ENCODE assay signal across 8 mouse cellular contexts in genomic region chr17:33628621-33629486, GRCm38 (mm10). TPM values are rescaled to one million over a fixed set of nuclear protein-coding genes. Genes with fewer than 3 reads are reported as not detected.
DNase-seq lines count a peak whose midpoint lies in the region; ATAC-seq and TF ChIP-seq lines count a peak whose summit lies in the region.

Gene Zfp414 (plus strand): TSS chr17:33629090.

- peaks cover 17% of the 10 kb centered on the region for H3K4me1 ChIP-seq in embryonic facial prominence, embryonic 14.5 days (ENCODE audit: control insufficient read depth, insufficient read depth, low read length)
- H3K4me1 ChIP-seq in limb, embryonic 14.5 days (ENCODE audit: control insufficient read depth, insufficient read depth, low read length) = peaks cover 12% of the 10 kb centered on the region
- peaks cover 10% of the 10 kb centered on the region for H3K4me1 ChIP-seq in midbrain, postnatal 0 days (ENCODE audit: insufficient read depth, low read length)

- TF ChIP-seq CTCF in midbrain, postnatal 0 days (IDR thresholded peaks at IDR 0.05) = no peak

- 3% methylated on average over 24 of the region's 35 CpGs for whole genome bisulfite sequencing in embryonic facial prominence, embryonic 14.5 days
- WGBS in limb, embryonic 14.5 days = 3% methylated on average over 29 of the region's 35 CpGs
- 2% methylated on average over 35 of the region's 35 CpGs for WGBS in midbrain, postnatal 0 days

- H3K4me3 ChIP-seq in embryonic facial prominence, embryonic 14.5 days (ENCODE audit: low read depth, low read length) = peak within 1 kb of the TSS; percentile 57
- peak within 1 kb of the TSS; percentile 73 for H3K4me3 ChIP-seq in limb, embryonic 14.5 days (replicated peaks; ENCODE audit: low read length)
- peak within 1 kb of the TSS; percentile 58 for H3K4me3 ChIP-seq in midbrain, postnatal 0 days (ENCODE audit: low read depth, low read length)

- ATAC-seq in embryonic facial prominence, embryonic 14.5 days (ENCODE audit: low read depth) = peak; percentile 97
- peak; percentile 96 for ATAC-seq in limb, embryonic 14.5 days (ENCODE audit: low FRiP score, low read depth)
- ATAC-seq in midbrain, postnatal 0 days (ENCODE audit: low FRiP score) = peak; percentile 95

- H3K4me2 ChIP-seq in embryonic facial prominence, embryonic 14.5 days (ENCODE audit: low read depth, low read length) = peak within 1 kb of the TSS; percentile 65
- peak within 1 kb of the TSS; percentile 65 for H3K4me2 ChIP-seq in limb, embryonic 14.5 days (replicated peaks; ENCODE audit: low read depth, low read length, severe bottlenecking)
- peak within 1 kb of the TSS; percentile 49 for H3K4me2 ChIP-seq in midbrain, postnatal 0 days (ENCODE audit: low read depth, low read length, poor library complexity, severe bottlenecking)

- H3K36me3 ChIP-seq in embryonic facial prominence, embryonic 14.5 days (ENCODE audit: control insufficient read depth, insufficient read depth, low read length) = peaks cover 27% of the 10 kb centered on the region
- H3K36me3 ChIP-seq in limb, embryonic 14.5 days (ENCODE audit: control insufficient read depth, insufficient read depth, low read length) = peaks cover 20% of the 10 kb centered on the region
- peaks cover 5% of the 10 kb centered on the region; the same call in 1 of the 2 replicates for H3K36me3 ChIP-seq in midbrain, postnatal 0 days (ENCODE audit: insufficient read depth, low read length)

- DNase-seq in 3T3-L1 (ENCODE audit: low read depth, low spot score) = peak; percentile 97
- DNase-seq in adrenal gland, postnatal 4 days (ENCODE audit: low spot score in 2 of 2) = peak; percentile 69 to 84
- DNase-seq in embryonic facial prominence, embryonic 14.5 days (ENCODE audit: low spot score) = peak; percentile 97
- DNase-seq in heart, adult 8-10 months (ENCODE audit: low spot score) = peak; percentile 96
- DNase-seq in kidney, adult 9 months = peak; percentile 95
- peak; percentile 93 for DNase-seq in limb, embryonic 14.5 days (ENCODE audit: low spot score)
- peak; percentile 95 for DNase-seq in midbrain, postnatal 0 days (ENCODE audit: low spot score)
- peak; percentile 84 to 90 for DNase-seq in spleen, postnatal 14 days (ENCODE audit: low spot score in 2 of 2)

- peak; percentile 64; the same call in 1 of the 2 replicates for TF ChIP-seq POLR2A in limb, embryonic 14.5 days (IDR thresholded peaks at IDR 0.05; ENCODE audit: borderline replicate concordance, extremely low read depth, insufficient read depth, insufficient read length)

- no peaks in the 10 kb centered on the region for H3K27me3 ChIP-seq in embryonic facial prominence, embryonic 14.5 days (replicated peaks; ENCODE audit: control insufficient read depth, insufficient read depth, low read length)
- H3K27me3 ChIP-seq in limb, embryonic 14.5 days (ENCODE audit: control insufficient read depth, insufficient read depth, low read length) = no peaks in the 10 kb centered on the region
- no peaks in the 10 kb centered on the region for H3K27me3 ChIP-seq in midbrain, postnatal 0 days (ENCODE audit: insufficient read depth, low read length)

- no peaks in the 10 kb centered on the region for H3K9me3 ChIP-seq in embryonic facial prominence, embryonic 14.5 days (ENCODE audit: control insufficient read depth, low read length)
- no peaks in the 10 kb centered on the region for H3K9me3 ChIP-seq in limb, embryonic 14.5 days (ENCODE audit: control insufficient read depth, low read length)
- H3K9me3 ChIP-seq in midbrain, postnatal 0 days (ENCODE audit: low read length) = no peaks in the 10 kb centered on the region

- H3K9ac ChIP-seq in embryonic facial prominence, embryonic 14.5 days (ENCODE audit: low read depth, low read length) = peak within 1 kb of the TSS; percentile 77
- peak within 1 kb of the TSS; percentile 89 for H3K9ac ChIP-seq in limb, embryonic 14.5 days (ENCODE audit: low read depth, low read length, severe bottlenecking)
- peak within 1 kb of the TSS; percentile 77 for H3K9ac ChIP-seq in midbrain, postnatal 0 days (replicated peaks; ENCODE audit: low read length, poor library complexity, severe bottlenecking)

- H3K27ac ChIP-seq in embryonic facial prominence, embryonic 14.5 days (replicated peaks; ENCODE audit: low read depth, low read length) = peak within 1 kb of the TSS; percentile 96
- peak within 1 kb of the TSS; percentile 99 for H3K27ac ChIP-seq in limb, embryonic 14.5 days (replicated peaks; ENCODE audit: low read depth, low read length)
- peak within 1 kb of the TSS; percentile 96 for H3K27ac ChIP-seq in midbrain, postnatal 0 days (ENCODE audit: low read depth, low read length)

RNA-seq across cellular contexts. Expression of gene Zfp414, which starts in this region (rescaled TPM):
- 10 to 100 TPM; 66.6 to 67.1 TPM for total RNA-seq in adrenal gland, postnatal 4 days (2021)
- 51.9 and 66.6 TPM in 2 replicates for polyA plus RNA-seq in embryonic facial prominence, embryonic 14.5 days (2014; fragmentation: Nextera tagmentation; extraction: Ambion mirVana)
- 10 to 100 TPM in 1 of 4 experiments, 1 to 10 TPM in 3; 7.0 to 11.4 (median 8.8) TPM for total RNA-seq in heart, adult 8-10 months (2022)
- polyA plus RNA-seq in limb, embryonic 14.5 days (2012; rRNA removed) = 108 and 159 TPM in 2 replicates
- 67.2 and 67.6 TPM in 2 replicates for polyA plus RNA-seq in limb, embryonic 14.5 days (2014; fragmentation: Nextera tagmentation; extraction: Ambion mirVana)
- 43.8 and 58.8 TPM in 2 replicates for total RNA-seq in midbrain, postnatal 0 days (2014; rRNA removed)
- polyA plus RNA-seq in midbrain, postnatal 0 days (2015; fragmentation: Nextera tagmentation; extraction: Ambion mirVana) = 89.1 and 96.0 TPM in 2 replicates

Comparison
In these comparisons a context has a peak if more than half of its experiments do, and no peak if none do; other contexts are left out.
1. Peak in every context shown above with its lines: DNase-seq, ATAC-seq, H3K4me3 ChIP-seq and H3K27ac ChIP-seq.